Mouse (Mus musculus) bone marrow, adult 2 months (tissue): ENCODE measurements at regions not wholly inside any gene's neighbourhood (a gene's known extent, or its start where the extent isn't known, plus 50 kb on each side); places are given as distances from the start of the nearest gene placed in this dataset.

ENCODE experiments used
- CTCF ChIP-seq: fragments of 200-500 bp; IDR thresholded peaks from 2 replicates; pipeline ENCODE4 v1.5.1; 2011; ENCODE audit warnings: low read length, control low read depth; ENCODE audit not compliant: control insufficient read depth, insufficient read depth
- POLR2A ChIP-seq: fragments of 200-500 bp; IDR thresholded peaks from 2 replicates; pipeline ENCODE4 v1.6.1; 2011; ENCODE audit warnings: low read depth, mild to moderate bottlenecking, control low read depth, low read length, borderline replicate concordance; ENCODE audit not compliant: control insufficient read depth

DNA sequence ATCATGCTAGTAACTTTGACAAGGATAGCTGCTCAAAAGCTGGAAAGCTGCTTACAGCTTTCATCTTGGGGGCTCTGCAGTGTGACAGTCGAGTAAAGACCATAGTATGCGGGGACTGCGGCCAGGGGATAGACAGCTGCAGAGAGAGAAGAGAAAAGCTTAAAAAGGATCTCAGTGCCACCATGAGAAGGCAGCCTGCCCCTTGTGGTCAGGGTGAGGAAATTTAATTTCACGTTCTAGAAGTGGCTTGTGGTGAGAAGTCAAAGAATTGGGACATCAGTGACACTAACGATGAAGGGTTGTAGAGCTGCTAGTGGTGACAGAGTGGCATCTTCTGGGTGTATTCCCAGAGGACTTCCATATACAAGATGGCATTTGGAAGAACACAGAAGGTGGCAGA lies 116.7 kb upstream of the Ttc29 start:
- TF ChIP-seq CTCF (no peak), POLR2A (no peak)
